Mouse (Mus musculus): Measurements from ENCODE around the gene Antxr2. TPM values are rescaled to one million over a fixed set of nuclear protein-coding genes. Genes with fewer than 3 reads are reported as not detected.
A peak's percentile ranks its signal among the peaks of the same experiment; 100 is the strongest.

The Antxr2 gene
- polyA plus RNA-seq, 1 experiment = 33.6 TPM

DNA sequence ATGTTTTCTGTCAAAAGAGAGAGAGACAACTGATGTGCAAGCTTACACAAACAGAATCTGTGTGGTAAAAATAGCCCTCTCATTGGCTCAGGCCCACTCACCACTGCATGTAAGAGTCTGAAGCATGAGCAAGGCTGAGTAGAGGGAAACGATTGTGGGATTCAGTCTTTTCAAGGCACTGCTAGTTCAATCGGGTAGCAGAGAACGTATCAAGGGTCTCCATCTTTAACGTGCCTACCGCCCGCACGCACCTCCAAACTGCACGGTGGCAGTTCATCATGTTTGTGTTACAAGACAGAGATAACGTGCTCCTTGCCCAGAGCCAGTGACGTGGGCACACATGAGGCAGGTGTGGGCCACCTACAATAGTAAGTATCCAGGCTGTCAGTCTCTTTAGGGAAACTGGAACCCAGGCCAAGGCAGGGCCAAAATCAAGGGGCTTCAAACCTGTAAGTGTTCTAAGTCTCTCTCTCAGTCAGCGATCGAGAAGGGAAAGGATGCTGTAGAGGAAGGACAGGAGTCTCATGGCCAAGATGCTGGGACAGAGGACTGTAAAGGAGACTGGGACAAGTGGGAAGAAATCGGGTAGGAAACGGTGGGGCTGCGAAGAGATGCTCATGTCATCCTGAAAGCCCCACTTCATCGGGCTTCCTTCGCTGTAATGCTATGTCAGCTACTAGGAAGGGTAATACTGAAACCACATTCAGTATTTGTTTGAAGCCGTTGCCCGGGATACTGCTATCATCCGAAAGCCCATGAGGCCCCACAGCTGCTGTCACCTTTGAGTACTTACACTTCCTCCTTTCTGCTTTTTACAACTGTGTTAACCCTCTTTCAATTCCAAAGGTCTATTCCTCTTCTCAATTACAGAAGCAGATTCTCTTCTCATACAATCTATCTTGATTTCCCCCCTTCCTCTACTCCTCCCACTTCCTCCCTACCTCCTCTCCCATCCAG is 14.3 kb downstream of the Antxr2 start:
- Histone ChIP-seq H3ac (ENCODE audit: control insufficient read depth, insufficient read length, low read depth) (no peak overlapping the region), H3K36me3 (ENCODE audit: control insufficient read depth, insufficient read depth) (peaks cover 57% of the 10 kb centered on the region), H3K27me3 (ENCODE audit: control insufficient read depth, insufficient read depth, insufficient read length) (no peaks in the 10 kb centered on the region), H3K4me3 (ENCODE audit: insufficient read depth, poor library complexity, severe bottlenecking) (no peak overlapping the region), H3K79me3 (ENCODE audit: low read depth) (peaks cover 5% of the 10 kb centered on the region), H3K79me2 (ENCODE audit: control insufficient read depth, insufficient read depth) (peaks cover 42% of the 10 kb centered on the region)
- TF ChIP-seq USF1 (IDR thresholded peaks at IDR 0.05; ENCODE audit: low read depth) (no peak), MYOG (IDR thresholded peaks at IDR 0.05; ENCODE audit: control insufficient read depth, extremely low read depth, insufficient read length) (no peak), MAX (IDR thresholded peaks at IDR 0.05) (no peak), MYOD1 (IDR thresholded peaks at IDR 0.05; ENCODE audit: control insufficient read depth, insufficient read length, low read depth) (no peak), CEBPB (IDR thresholded peaks at IDR 0.05; ENCODE audit: low read depth) (no peak), FOSL1 (IDR thresholded peaks at IDR 0.05; ENCODE audit: insufficient read depth, low read length, poor library complexity, severe bottlenecking) (no peak), CTCF (IDR thresholded peaks at IDR 0.05; ENCODE audit: control insufficient read depth, insufficient read depth, insufficient read length) (no peak)

DNA sequence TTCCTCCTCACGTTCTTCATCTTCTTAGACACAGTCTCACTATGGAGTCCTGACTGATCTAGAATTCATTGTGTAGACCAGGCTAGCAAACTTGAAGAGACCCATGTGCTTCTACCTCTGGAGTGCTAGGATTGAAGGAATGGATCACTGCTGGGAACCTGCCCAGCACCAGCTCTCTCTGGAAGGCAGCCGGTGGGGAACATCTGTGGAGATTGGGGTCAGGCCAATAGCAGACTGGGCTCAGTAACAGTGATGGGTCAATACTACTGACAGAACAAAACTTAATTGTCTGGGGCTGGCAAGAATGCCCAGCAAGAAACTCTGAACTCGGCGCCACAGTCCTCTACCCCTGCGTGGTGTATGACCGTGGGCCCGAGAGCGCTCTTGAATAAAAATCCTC is 25.1 kb downstream of the Antxr2 start:
- H3K4me3 ChIP-seq (ENCODE audit: insufficient read depth, poor library complexity, severe bottlenecking) = no peak overlapping the region
- H3K79me3 ChIP-seq (ENCODE audit: low read depth) = peaks cover 2% of the 10 kb centered on the region
- peaks cover 49% of the 10 kb centered on the region for H3K36me3 ChIP-seq (ENCODE audit: control insufficient read depth, insufficient read depth)
- no peak overlapping the region for H3ac ChIP-seq (ENCODE audit: control insufficient read depth, insufficient read length, low read depth)
- no peaks in the 10 kb centered on the region for H3K27me3 ChIP-seq (ENCODE audit: control insufficient read depth, insufficient read depth, insufficient read length)
- H3K79me2 ChIP-seq (ENCODE audit: control insufficient read depth, insufficient read depth) = peaks cover 24% of the 10 kb centered on the region
- TF ChIP-seq FOSL1 (IDR thresholded peaks at IDR 0.05; ENCODE audit: insufficient read depth, low read length, poor library complexity, severe bottlenecking) (no peak), MYOD1 (IDR thresholded peaks at IDR 0.05; ENCODE audit: control insufficient read depth, insufficient read length, low read depth) (no peak), CEBPB (IDR thresholded peaks at IDR 0.05; ENCODE audit: low read depth) (no peak), USF1 (IDR thresholded peaks at IDR 0.05; ENCODE audit: low read depth) (no peak), CTCF (IDR thresholded peaks at IDR 0.05; ENCODE audit: control insufficient read depth, insufficient read depth, insufficient read length) (no peak), MAX (IDR thresholded peaks at IDR 0.05) (no peak), MYOG (IDR thresholded peaks at IDR 0.05; ENCODE audit: control insufficient read depth, extremely low read depth, insufficient read length) (no peak)

- Histone ChIP-seq H3K79me2 (ENCODE audit: control insufficient read depth, insufficient read depth) (peaks cover 46% of the 10 kb centered on the region), H3K36me3 (ENCODE audit: control insufficient read depth, insufficient read depth) (peaks cover 74% of the 10 kb centered on the region), H3K4me3 (ENCODE audit: insufficient read depth, poor library complexity, severe bottlenecking) (no peak overlapping the region), H3K27me3 (ENCODE audit: control insufficient read depth, insufficient read depth, insufficient read length) (no peaks in the 10 kb centered on the region), H3ac (ENCODE audit: control insufficient read depth, insufficient read length, low read depth) (no peak overlapping the region), H3K79me3 (ENCODE audit: low read depth) (peaks cover 12% of the 10 kb centered on the region)
- TF ChIP-seq MYOD1 (IDR thresholded peaks at IDR 0.05; ENCODE audit: control insufficient read depth, insufficient read length, low read depth) = no peak
- TF ChIP-seq MYOG (IDR thresholded peaks at IDR 0.05; ENCODE audit: control insufficient read depth, extremely low read depth, insufficient read length) = no peak
- no peak for TF ChIP-seq CTCF (IDR thresholded peaks at IDR 0.05; ENCODE audit: control insufficient read depth, insufficient read depth, insufficient read length)
- TF ChIP-seq CEBPB (IDR thresholded peaks at IDR 0.05; ENCODE audit: low read depth) = peak; percentile 84
- TF ChIP-seq FOSL1 (IDR thresholded peaks at IDR 0.05; ENCODE audit: insufficient read depth, low read length, poor library complexity, severe bottlenecking) = peak; percentile 63
- no peak for TF ChIP-seq USF1 (IDR thresholded peaks at IDR 0.05; ENCODE audit: low read depth)
- TF ChIP-seq MAX (IDR thresholded peaks at IDR 0.05) = no peak
These were observed 31.5 kb downstream of the Antxr2 start for GRCm38 (mm10) chr5:97999261-97999824.

DNA sequence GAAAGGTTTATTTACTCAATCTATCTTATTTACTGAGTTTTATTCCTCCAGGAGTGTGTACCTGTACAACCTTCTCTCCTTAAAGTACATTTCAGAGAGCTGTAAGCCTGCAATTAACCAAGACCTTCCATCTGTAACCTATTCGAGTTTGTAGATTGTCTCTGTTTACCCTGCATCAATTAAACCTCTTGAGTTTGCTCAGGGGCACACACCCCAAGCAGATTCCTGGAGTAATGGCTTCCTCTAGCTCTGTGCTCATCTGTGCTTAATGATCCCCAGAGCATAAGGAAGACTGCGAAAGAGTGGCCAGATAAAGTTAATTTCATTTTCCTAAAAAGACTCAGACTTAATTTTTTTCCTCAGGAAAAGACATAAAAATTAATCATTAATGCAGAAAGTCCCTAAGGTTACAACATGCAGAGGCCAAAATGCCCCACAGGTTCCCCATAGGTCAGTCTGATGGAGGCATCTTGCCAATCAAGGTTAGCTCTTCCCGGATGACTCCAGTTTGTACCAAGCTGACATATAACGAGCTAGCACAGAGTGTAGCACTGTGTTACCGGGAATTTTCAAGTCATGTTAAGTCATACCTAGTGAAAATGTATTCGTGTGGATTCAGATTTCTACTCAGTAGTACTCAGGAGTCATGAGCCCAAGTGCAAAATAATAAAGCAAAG is 34.2 kb downstream of the Antxr2 start:
- no peak overlapping the region for H3K4me3 ChIP-seq (ENCODE audit: insufficient read depth, poor library complexity, severe bottlenecking)
- TF ChIP-seq MYOD1 (IDR thresholded peaks at IDR 0.05; ENCODE audit: control insufficient read depth, insufficient read length, low read depth) (no peak), CTCF (IDR thresholded peaks at IDR 0.05; ENCODE audit: control insufficient read depth, insufficient read depth, insufficient read length) (no peak), FOSL1 (IDR thresholded peaks at IDR 0.05; ENCODE audit: insufficient read depth, low read length, poor library complexity, severe bottlenecking) (no peak), MYOG (IDR thresholded peaks at IDR 0.05; ENCODE audit: control insufficient read depth, extremely low read depth, insufficient read length) (no peak), CEBPB (IDR thresholded peaks at IDR 0.05; ENCODE audit: low read depth) (no peak), USF1 (IDR thresholded peaks at IDR 0.05; ENCODE audit: low read depth) (no peak), MAX (IDR thresholded peaks at IDR 0.05) (no peak)
- H3K36me3 ChIP-seq (ENCODE audit: control insufficient read depth, insufficient read depth) = peaks cover 46% of the 10 kb centered on the region
- H3K27me3 ChIP-seq (ENCODE audit: control insufficient read depth, insufficient read depth, insufficient read length) = no peaks in the 10 kb centered on the region
- peaks cover 10% of the 10 kb centered on the region for H3K79me3 ChIP-seq (ENCODE audit: low read depth)
- no peak overlapping the region for H3ac ChIP-seq (ENCODE audit: control insufficient read depth, insufficient read length, low read depth)
- peaks cover 41% of the 10 kb centered on the region for H3K79me2 ChIP-seq (ENCODE audit: control insufficient read depth, insufficient read depth)

GRCm38 (mm10) chr5:97995881-97996280 is 35.0 kb downstream of the Antxr2 start:
- no peak for TF ChIP-seq MAX (IDR thresholded peaks at IDR 0.05)
- TF ChIP-seq USF1 (IDR thresholded peaks at IDR 0.05; ENCODE audit: low read depth) = no peak
- no peak for TF ChIP-seq FOSL1 (IDR thresholded peaks at IDR 0.05; ENCODE audit: insufficient read depth, low read length, poor library complexity, severe bottlenecking)
- no peak for TF ChIP-seq MYOD1 (IDR thresholded peaks at IDR 0.05; ENCODE audit: control insufficient read depth, insufficient read length, low read depth)
- TF ChIP-seq CTCF (IDR thresholded peaks at IDR 0.05; ENCODE audit: control insufficient read depth, insufficient read depth, insufficient read length) = no peak
- no peak for TF ChIP-seq MYOG (IDR thresholded peaks at IDR 0.05; ENCODE audit: control insufficient read depth, extremely low read depth, insufficient read length)
- TF ChIP-seq CEBPB (IDR thresholded peaks at IDR 0.05; ENCODE audit: low read depth) = no peak
- H3ac ChIP-seq (ENCODE audit: control insufficient read depth, insufficient read length, low read depth) = no peak overlapping the region

More at GRCm38 (mm10) chr5:97995881-97996280, 35.0 kb downstream of the Antxr2 start:
- H3K27me3 ChIP-seq (ENCODE audit: control insufficient read depth, insufficient read depth, insufficient read length) = no peaks in the 10 kb centered on the region
- peaks cover 10% of the 10 kb centered on the region for H3K79me3 ChIP-seq (ENCODE audit: low read depth)
- H3K36me3 ChIP-seq (ENCODE audit: control insufficient read depth, insufficient read depth) = peaks cover 39% of the 10 kb centered on the region
- H3K79me2 ChIP-seq (ENCODE audit: control insufficient read depth, insufficient read depth) = peaks cover 33% of the 10 kb centered on the region
- H3K4me3 ChIP-seq (ENCODE audit: insufficient read depth, poor library complexity, severe bottlenecking) = no peak overlapping the region

Data from C2C12 (cell line).